Mouse (Mus musculus): ENCODE data around the gene Fpr3. TPM values are rescaled to one million over a fixed set of nuclear protein-coding genes. Genes with fewer than 3 reads are reported as not detected.
"Not testable (repeated sequence)": the region's sequence is repeated elsewhere in the genome, so short reads cannot be mapped to it uniquely, and the experiment has no call there.

Fpr3 gene
- total and polyA plus RNA-seq, 3 experiments: not detected

- TF ChIP-seq MAZ (IDR thresholded peaks at IDR 0.05; ENCODE audit: low read depth, low read length): no peak
- DNase-seq (ENCODE audit: low read depth, low spot score): no peak
- peaks cover 0 to 14% of the 10 kb centered on the region in 2 experiments; a peak in 2 of 4 replicates for H3K36me3 ChIP-seq (ENCODE audit: control insufficient read depth in 1 of 2, insufficient read depth in 2 of 2, low read length in 2 of 2)
- peaks cover 6 to 11% of the 10 kb centered on the region in 2 experiments; a peak in 3 of 4 replicates for H3K4me1 ChIP-seq (ENCODE audit: control insufficient read depth in 1 of 2, insufficient read depth in 2 of 2, low read length in 2 of 2)
- H3K4me3 ChIP-seq (ENCODE audit: control insufficient read depth in 1 of 2, insufficient read depth in 1 of 2, low read depth in 2 of 2, low read length in 2 of 2): no peak overlapping the region
- H3K27ac ChIP-seq (ENCODE audit: control insufficient read depth, low read depth, low read length): no peak overlapping the region
- H3K9ac ChIP-seq (ENCODE audit: control insufficient read depth, low read depth, low read length, poor library complexity, severe bottlenecking): no peak overlapping the region
- H3K27me3 ChIP-seq (ENCODE audit: control insufficient read depth in 1 of 2, insufficient read depth in 2 of 2, low read length in 2 of 2): no peaks in the 10 kb centered on the region
- no peaks in the 10 kb centered on the region for H3K9me3 ChIP-seq (replicated peaks; ENCODE audit: insufficient read depth, low read length)
- H3K79me2 ChIP-seq (ENCODE audit: control insufficient read depth, insufficient read depth, low read length, poor library complexity): peaks cover 3% of the 10 kb centered on the region
These were observed 44.0 kb upstream of the Fpr3 start for GRCm38 (mm10) chr17:17843534-17844261.

GRCm38 (mm10) chr17:17844606-17845005 lies 43.0 kb upstream of the Fpr3 start:
- not testable (repeated sequence) for H3K9me3 ChIP-seq (replicated peaks; ENCODE audit: insufficient read depth, low read length); H3K79me2 ChIP-seq (ENCODE audit: control insufficient read depth, insufficient read depth, low read length, poor library complexity); H3K9ac ChIP-seq (ENCODE audit: control insufficient read depth, low read depth, low read length, poor library complexity, severe bottlenecking); H3K4me3 ChIP-seq (ENCODE audit: control insufficient read depth in 1 of 2, insufficient read depth in 1 of 2, low read depth in 2 of 2, low read length in 2 of 2); H3K27ac ChIP-seq (ENCODE audit: control insufficient read depth, low read depth, low read length); DNase-seq (ENCODE audit: low read depth, low spot score); H3K27me3 ChIP-seq (ENCODE audit: control insufficient read depth in 1 of 2, insufficient read depth in 2 of 2, low read length in 2 of 2)
- peaks cover 6 to 15% of the 10 kb centered on the region in 2 experiments for H3K4me1 ChIP-seq (ENCODE audit: control insufficient read depth in 1 of 2, insufficient read depth in 2 of 2, low read length in 2 of 2)
- H3K36me3 ChIP-seq (ENCODE audit: control insufficient read depth in 1 of 2, insufficient read depth in 2 of 2, low read length in 2 of 2): peaks cover 0 to 11% of the 10 kb centered on the region in 2 experiments; a peak in 2 of 4 replicates

DNA sequence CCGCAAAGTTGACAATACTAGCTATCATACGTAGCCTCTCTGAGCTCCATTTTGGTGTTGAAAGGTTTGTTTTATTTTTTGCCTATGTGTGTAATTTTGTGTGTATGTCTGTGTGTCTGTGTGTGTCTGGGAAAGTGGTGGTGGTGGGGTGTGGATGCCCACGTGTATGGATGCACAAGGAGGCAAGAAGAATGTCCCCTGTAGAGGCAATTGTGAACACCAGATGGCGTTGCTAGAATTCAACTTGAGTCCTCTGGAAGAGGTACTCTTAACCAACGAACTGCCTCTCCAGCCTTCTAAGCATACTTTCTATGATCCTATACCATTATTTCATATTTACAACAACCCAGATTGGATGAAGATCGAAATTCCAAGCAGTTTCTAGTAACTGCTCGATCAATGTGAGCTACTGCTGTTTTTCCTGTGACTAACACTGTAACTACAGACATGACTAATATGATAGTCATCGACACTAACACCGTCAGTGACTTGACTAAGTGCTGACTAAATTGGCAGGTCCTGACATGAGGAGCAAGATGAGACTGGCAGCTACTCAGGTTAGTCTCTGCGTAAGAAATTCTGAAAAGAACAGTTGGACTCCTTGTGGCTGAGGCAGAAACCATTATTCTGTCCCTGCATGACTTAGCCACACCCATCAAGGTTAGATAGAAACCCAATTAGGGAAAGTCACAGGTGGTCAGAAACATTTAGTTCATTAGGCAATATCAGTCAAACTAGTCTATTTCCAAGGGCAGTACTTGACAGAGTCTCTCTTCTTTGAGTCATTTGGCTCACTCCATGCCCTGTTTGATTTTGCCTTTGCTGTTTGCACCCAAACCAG lies 42.2 kb upstream of the Fpr3 start:
- DNase-seq (ENCODE audit: low read depth, low spot score): peak; percentile 44
- H3K36me3 ChIP-seq (ENCODE audit: control insufficient read depth in 1 of 2, insufficient read depth in 2 of 2, low read length in 2 of 2): peaks cover 0 to 13% of the 10 kb centered on the region in 2 experiments; a peak in 2 of 4 replicates
- TF ChIP-seq GABPA (IDR thresholded peaks at IDR 0.05; ENCODE audit: low read depth, low read length) (no peak), MEF2A (IDR thresholded peaks at IDR 0.05; ENCODE audit: extremely low read depth, insufficient replicate concordance, low read depth, low read length, poor library complexity, severe bottlenecking) (no peak), SMC3 (IDR thresholded peaks at IDR 0.05; ENCODE audit: low read depth, low read length) (peak; percentile 53), POLR2AphosphoS5 (IDR thresholded peaks at IDR 0.05; ENCODE audit: borderline replicate concordance, low read depth, low read length) (no peak), UBTF (IDR thresholded peaks at IDR 0.05; ENCODE audit: borderline replicate concordance, insufficient read depth, low read depth, low read length) (no peak), RCOR1 (IDR thresholded peaks at IDR 0.05; ENCODE audit: low read depth, low read length) (no peak), ZKSCAN1 (IDR thresholded peaks at IDR 0.05; ENCODE audit: low read depth, low read length) (no peak), TAL1 (IDR thresholded peaks at IDR 0.05; ENCODE audit: low read length) (no peak), RAD21 (IDR thresholded peaks at IDR 0.05; ENCODE audit: low read depth, low read length) (peak; percentile 48), ZMIZ1 (IDR thresholded peaks at IDR 0.05; ENCODE audit: low read depth, low read length) (no peak), ZC3H11A (IDR thresholded peaks at IDR 0.05; ENCODE audit: low read depth, low read length) (peak; percentile 37; the same call in 1 of the 2 replicates), USF2 (IDR thresholded peaks at IDR 0.05; ENCODE audit: borderline replicate concordance in 1 of 2, insufficient read depth in 1 of 2, low read depth in 1 of 2, low read length in 2 of 2) (no peak), POLR2AphosphoS2 (IDR thresholded peaks at IDR 0.05; ENCODE audit: low read length) (no peak), ELF1 (IDR thresholded peaks at IDR 0.05; ENCODE audit: low read depth, low read length) (no peak), CTCF (IDR thresholded peaks at IDR 0.05 in 2 of 3, conservative IDR thresholded peaks at IDR 0.05 in 1 of 3; ENCODE audit: control insufficient read depth in 1 of 3, insufficient read depth in 1 of 3, low read depth in 2 of 3, low read length in 3 of 3, poor library complexity in 1 of 3, severe bottlenecking in 1 of 3) (peak in 2 of 3 experiments; percentile 7 to 47; a peak in 2 of 6 replicates)

More for the DNA sequence above, 42.2 kb upstream of the Fpr3 start:
- Histone ChIP-seq H3K9me3 (replicated peaks; ENCODE audit: insufficient read depth, low read length) (no peaks in the 10 kb centered on the region), H3K4me3 (ENCODE audit: control insufficient read depth in 1 of 2, insufficient read depth in 1 of 2, low read depth in 2 of 2, low read length in 2 of 2) (no peak overlapping the region), H3K79me2 (ENCODE audit: control insufficient read depth, insufficient read depth, low read length, poor library complexity) (no peaks in the 10 kb centered on the region), H3K9ac (ENCODE audit: control insufficient read depth, low read depth, low read length, poor library complexity, severe bottlenecking) (no peak overlapping the region), H3K27ac (ENCODE audit: control insufficient read depth, low read depth, low read length) (no peak overlapping the region), H3K4me1 (ENCODE audit: control insufficient read depth in 1 of 2, insufficient read depth in 2 of 2, low read length in 2 of 2) (peaks cover 6 to 20% of the 10 kb centered on the region in 2 experiments), H3K27me3 (ENCODE audit: control insufficient read depth in 1 of 2, insufficient read depth in 2 of 2, low read length in 2 of 2) (no peaks in the 10 kb centered on the region)

Measured in MEL (cell line).